Mouse (Mus musculus) forelimb bud, embryonic 11.5 days (tissue): ENCODE data around the gene F2rl3.

Experiments used
- DNase-seq: peaks from one replicate; pipeline ENCODE4 v3.0.0-alpha.2; 2012; ENCODE audit warnings: low read depth, low spot score

The F2rl3 gene

GRCm38 (mm10) chr8:72761322-72762051 lies at the start of gene F2rl3:
F2rl3 (plus strand) TSS chr8:72761880.
- no peak for DNase-seq

- DNase-seq, result no peak
These were observed 49.1 kb upstream of the F2rl3 start for GRCm38 (mm10) chr8:72712569-72712968.

GRCm38 (mm10) chr8:72716594-72716993 lies 45.1 kb upstream of the F2rl3 start:
- no peak for DNase-seq

- DNase-seq, result no peak
These were observed 41.1 kb upstream of the F2rl3 start for GRCm38 (mm10) chr8:72720541-72720940.

- DNase-seq, result peak; percentile 90
These were observed 38.7 kb upstream of the F2rl3 start, which contains the start of gene Sin3b for GRCm38 (mm10) chr8:72722769-72723650. Sin3b (plus strand) TSS chr8:72723285.

- DNase-seq, result no peak
These were observed 38.1 kb upstream of the F2rl3 start for GRCm38 (mm10) chr8:72723651-72724001.

- no peak for DNase-seq
These were observed 33.0 kb upstream of the F2rl3 start for GRCm38 (mm10) chr8:72728636-72729035.

- no peak for DNase-seq
These were observed 26.7 kb upstream of the F2rl3 start for GRCm38 (mm10) chr8:72735001-72735400.

GRCm38 (mm10) chr8:72736868-72737267 lies 24.8 kb upstream of the F2rl3 start:
- no peak for DNase-seq

GRCm38 (mm10) chr8:72746061-72746460 lies 15.6 kb upstream of the F2rl3 start:
- DNase-seq, result peak; percentile 21

- DNase-seq, result no peak
These were observed 11.8 kb upstream of the F2rl3 start for GRCm38 (mm10) chr8:72749846-72750245.

GRCm38 (mm10) chr8:72750266-72750665 lies 11.4 kb upstream of the F2rl3 start:
- DNase-seq, result no peak

GRCm38 (mm10) chr8:72751126-72751525 lies 10.6 kb upstream of the F2rl3 start:
- no peak for DNase-seq

- no peak for DNase-seq
These were observed 9.4 kb upstream of the F2rl3 start for GRCm38 (mm10) chr8:72752289-72752688.

GRCm38 (mm10) chr8:72753165-72753564 lies 8.5 kb upstream of the F2rl3 start:
- no peak for DNase-seq

GRCm38 (mm10) chr8:72753781-72754180 lies 7.9 kb upstream of the F2rl3 start:
- DNase-seq, result no peak

GRCm38 (mm10) chr8:72756031-72756430 lies 5.6 kb upstream of the F2rl3 start:
- DNase-seq, result no peak

- DNase-seq, result no peak
These were observed 4.8 kb upstream of the F2rl3 start for GRCm38 (mm10) chr8:72756771-72757390.

GRCm38 (mm10) chr8:72757426-72758195 lies 4.1 kb upstream of the F2rl3 start:
- DNase-seq, result no peak

GRCm38 (mm10) chr8:72758310-72758709 lies 3.4 kb upstream of the F2rl3 start:
- no peak for DNase-seq

GRCm38 (mm10) chr8:72760216-72760615 lies 1.5 kb upstream of the F2rl3 start:
- no peak for DNase-seq

- no peak for DNase-seq
These were observed 626 bp downstream of the F2rl3 start for GRCm38 (mm10) chr8:72762306-72762705.
